24 mouse cellular contexts compared by ENCODE assay signal in genomic region chr19:23299987-23300386, GRCm38 (mm10). TPM values are rescaled to one million over a fixed set of nuclear protein-coding genes. Genes with fewer than 3 reads are reported as not detected.
DNase-seq lines count a peak whose midpoint lies in the region; TF ChIP-seq lines count a peak whose summit lies in the region.
"Had no signal": no experiment of that assay in that cellular context is flagged by ENCODE, and none has a peak within 500 bp of the region (broad histone marks: within the 10 kb centered on the region; RNA-seq: fewer than 3 reads in every experiment).

No protein-coding gene starts in this region.

- no peak overlapping the region for H3K4me3 ChIP-seq in layer of hippocampus, adult 2 months
- H3K4me3 ChIP-seq: forebrain, embryonic 13.5 days; hindbrain, embryonic 10.5 days; hindbrain, embryonic 15.5 days; limb, embryonic 12.5 days; liver, embryonic 15.5 days; lung, embryonic 15.5 days; midbrain, embryonic 10.5 days; myocyte; neural tube, embryonic 12.5 days had no signal

- DNase-seq in layer of hippocampus, adult 2 months (ENCODE audit: low spot score in 2 of 2), result peak in 1 of 2 experiments; percentile 9
- DNase-seq in layer of hippocampus, adult 9-10 months (ENCODE audit: low spot score), result no peak
- peak; percentile 29 for DNase-seq in right cerebral cortex, adult 18-20 months
- DNase-seq in right cerebral cortex, postnatal 4 days, result no peak
- peak; percentile 5 to 55 for DNase-seq in left cerebral cortex, adult 9 months (ENCODE audit: low spot score in 2 of 2)
- DNase-seq in telencephalon, adult 2 months (ENCODE audit: low read depth, low spot score), result peak; percentile 41
- no peak for DNase-seq in heart, adult 9 months (ENCODE audit: low spot score in 2 of 2)
- DNase-seq: cerebellum, adult 8-10 months; cerebellum, postnatal 25 days; heart, postnatal 14 days; kidney, adult 2 months; kidney, postnatal 36 days; spleen, adult 18-20 months; thymus, adult 18-20 months; thymus, postnatal 25 days had no signal

- peak overlapping the region; percentile 10; the same call in 1 of the 2 replicates for H3K27ac ChIP-seq in layer of hippocampus, adult 2 months
- H3K27ac ChIP-seq: forebrain, embryonic 13.5 days; hindbrain, embryonic 10.5 days; hindbrain, embryonic 15.5 days; limb, embryonic 12.5 days; liver, embryonic 15.5 days; lung, embryonic 15.5 days; midbrain, embryonic 10.5 days; neural tube, embryonic 12.5 days had no signal

- TF ChIP-seq CTCF in layer of hippocampus, adult 2 months (conservative IDR thresholded peaks at IDR 0.05), result no peak

RNA-seq across cellular contexts. Expression of gene Smc5, which starts 26.3 kb away (rescaled TPM):
- 10 to 100 TPM; 31.7 to 40.8 TPM for total RNA-seq in layer of hippocampus, adult 2 months (2021)

Comparison
In these comparisons a context has a peak if more than half of its experiments do, and no peak if none do; other contexts are left out.
1. DNase-seq: peak in right cerebral cortex, adult 18-20 months (single experiment), left cerebral cortex, adult 9 months (2 of 2) and telencephalon, adult 2 months (single experiment); none in layer of hippocampus, adult 9-10 months (single experiment), right cerebral cortex, postnatal 4 days (single experiment) and heart, adult 9 months (0 of 2).